Mouse (Mus musculus) adrenal gland, postnatal 10 days (tissue): ENCODE measurements at regions not wholly inside any gene's neighbourhood (a gene's known extent, or its start where the extent isn't known, plus 50 kb on each side); places are given as distances from the start of the nearest gene placed in this dataset.

Experiments used
- DNase-seq: peaks from one replicate; pipeline ENCODE4 v3.0.0; 2021; ENCODE audit warnings: mixed read lengths

- DNase-seq, result no peak
Observed at GRCm38 (mm10) chr16:64391440-64392197, 210.6 kb downstream of the Csnka2ip start.

GRCm38 (mm10) chr16:64368608-64369399, 233.4 kb downstream of the Csnka2ip start:
- no peak for DNase-seq

DNA sequence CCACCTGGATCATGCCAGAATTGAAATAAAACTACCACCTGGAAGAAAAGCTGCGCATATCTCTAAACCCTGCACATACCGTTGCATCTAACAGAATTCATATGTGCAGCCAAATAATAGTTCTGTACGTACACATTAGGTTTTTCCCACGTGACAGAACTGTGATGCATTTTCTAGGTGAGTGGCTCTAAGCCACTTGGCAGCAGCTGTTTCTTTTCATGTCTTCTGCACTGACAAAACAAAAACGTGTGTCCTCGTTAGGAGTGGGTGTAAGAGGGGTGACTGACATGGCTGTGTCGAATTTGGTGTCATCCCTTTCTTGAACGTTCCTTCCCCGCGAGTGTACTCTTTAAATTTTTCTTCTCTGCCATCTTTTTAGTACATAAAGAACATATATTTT, 254.3 kb downstream of the Csnka2ip start:
- no peak for DNase-seq

DNA sequence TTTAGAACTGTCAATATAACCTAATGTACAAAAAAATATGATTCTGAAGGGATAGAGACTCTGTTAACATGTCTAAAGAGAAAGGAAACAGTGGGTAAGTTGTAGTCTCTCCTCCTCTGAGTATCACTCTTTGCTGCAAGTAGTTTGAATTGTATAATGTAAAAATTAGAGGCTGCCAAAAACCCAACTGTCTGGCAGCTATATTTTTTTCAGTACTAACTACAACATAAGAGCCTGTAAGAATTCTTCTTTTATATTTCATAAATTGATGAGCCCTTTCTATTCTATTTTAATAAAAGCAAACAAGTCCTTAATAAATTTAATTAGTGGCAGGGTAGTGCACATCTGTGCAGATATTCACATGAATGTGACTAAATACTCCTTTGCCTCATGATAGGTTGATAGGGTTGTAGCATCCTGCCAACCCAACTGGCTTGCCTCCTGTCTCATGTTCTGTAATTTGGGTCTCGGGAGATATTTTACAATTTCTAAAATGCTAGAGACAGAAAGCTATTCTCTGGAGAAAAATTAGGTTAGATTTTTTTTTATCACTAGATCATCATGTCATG, 269.2 kb downstream of the Csnka2ip start:
- no peak for DNase-seq

GRCm38 (mm10) chr16:64332195-64332886, 269.9 kb downstream of the Csnka2ip start:
- no peak for DNase-seq

DNA sequence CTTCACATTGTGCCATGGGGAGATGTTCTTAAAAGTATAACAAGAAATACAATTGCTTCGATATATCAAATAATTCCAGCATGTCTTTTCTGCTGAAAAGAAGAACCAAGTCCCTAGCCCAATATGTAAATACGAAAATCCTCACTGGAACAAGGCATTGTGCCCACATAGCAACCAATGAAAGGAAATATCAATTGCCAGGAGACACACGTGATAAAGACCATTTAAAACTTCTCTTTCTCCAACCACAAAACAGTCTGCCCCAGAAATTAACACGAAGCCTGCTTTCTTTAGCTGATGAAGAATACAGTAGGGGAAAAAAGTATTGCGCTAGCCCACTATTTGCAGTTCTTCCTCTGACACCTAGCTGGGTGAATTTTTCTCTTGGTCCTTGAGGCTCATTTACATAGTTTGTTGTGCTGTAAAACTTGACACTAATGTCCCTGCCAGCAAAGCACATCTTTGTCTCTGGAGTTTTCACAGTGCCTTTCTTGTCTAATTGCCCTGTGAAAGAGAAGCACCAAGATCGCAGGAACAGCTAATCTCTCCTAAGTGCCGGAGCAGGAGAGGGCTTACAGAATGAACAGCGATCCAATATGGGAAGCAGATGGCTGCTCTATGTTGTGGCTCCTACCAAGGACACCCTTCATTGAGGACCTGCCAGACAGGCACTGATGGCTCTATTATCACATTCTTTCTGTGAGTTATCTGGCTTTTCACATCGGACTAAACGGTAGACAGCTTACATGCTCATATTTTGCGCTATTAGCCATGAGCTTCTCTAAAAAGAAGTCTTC, 272.7 kb downstream of the Csnka2ip start:
- DNase-seq, result no peak

DNA sequence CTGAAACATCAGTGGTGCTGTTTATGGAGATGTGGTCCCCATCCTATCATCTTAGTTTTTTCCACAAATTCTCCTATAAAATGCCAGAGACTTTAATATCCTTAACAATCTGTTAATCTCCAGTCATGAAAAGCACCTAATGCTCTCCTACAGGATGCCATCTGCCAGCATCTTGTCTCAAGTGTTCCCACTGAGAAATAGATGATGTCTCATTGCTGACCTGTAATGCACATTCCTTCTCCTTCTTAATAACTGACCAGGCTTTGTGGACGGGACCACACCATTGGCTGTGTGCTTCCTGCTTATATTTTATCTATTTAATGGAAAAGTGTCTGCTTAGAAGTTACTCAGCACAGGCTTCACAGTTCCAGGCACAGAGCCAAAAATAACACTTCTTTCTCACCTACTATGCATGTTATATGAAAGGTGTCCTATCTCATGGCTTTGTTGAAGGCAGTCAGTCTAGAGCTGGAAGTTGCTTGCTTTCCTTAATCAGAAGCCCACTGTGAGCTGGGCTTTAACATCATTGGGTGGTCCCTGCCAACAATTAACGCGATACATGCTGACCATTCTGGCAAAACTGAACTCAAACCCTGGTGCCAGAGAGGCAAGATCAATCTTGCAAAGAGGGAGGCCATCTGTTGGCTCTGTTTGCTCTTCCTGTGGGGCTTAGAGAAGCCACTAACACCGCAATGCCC, 283.3 kb downstream of the Csnka2ip start:
- no peak for DNase-seq

DNA sequence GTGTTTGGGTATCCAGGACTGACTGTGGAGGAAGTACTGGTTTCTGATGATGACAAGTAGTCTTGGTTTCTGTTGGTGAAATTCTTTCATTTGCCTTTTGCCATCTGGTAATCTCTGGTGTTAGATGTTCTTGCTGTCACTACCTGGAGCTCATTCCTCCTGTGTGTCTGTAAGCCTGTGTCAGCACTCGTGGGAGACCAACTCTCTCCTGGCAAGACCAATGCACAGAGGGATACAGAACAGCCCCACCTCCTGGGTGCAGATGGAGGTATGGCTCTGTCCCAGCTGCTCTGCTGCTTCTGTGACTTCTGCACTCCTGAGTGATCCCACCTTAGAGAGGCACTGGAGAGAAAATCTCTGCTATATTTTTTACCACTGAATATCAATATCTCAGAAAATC, 285.4 kb downstream of the Csnka2ip start:
- no peak for DNase-seq

DNA sequence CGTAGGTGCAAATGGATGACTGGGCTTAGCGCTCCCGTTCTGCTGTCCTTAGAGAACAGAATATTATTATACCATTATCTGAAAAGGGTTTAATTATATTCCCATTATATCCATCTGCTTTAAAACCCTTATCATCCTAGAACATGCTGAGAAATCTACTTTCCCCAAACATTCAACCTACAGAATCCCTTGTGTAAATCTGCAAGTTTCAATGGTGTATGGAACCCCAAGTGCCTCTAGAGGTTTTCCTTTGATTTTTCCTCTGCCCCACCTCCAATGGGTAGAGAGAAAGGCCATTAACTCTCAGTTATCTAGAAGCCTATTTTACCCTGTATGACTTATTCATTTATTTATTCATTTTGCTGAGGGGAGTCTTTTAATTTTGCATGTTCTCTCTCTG, 308.7 kb downstream of the Csnka2ip start:
- no peak for DNase-seq

- no peak for DNase-seq
Observed at GRCm38 (mm10) chr16:64285306-64285705, 316.9 kb downstream of the Csnka2ip start.

DNA sequence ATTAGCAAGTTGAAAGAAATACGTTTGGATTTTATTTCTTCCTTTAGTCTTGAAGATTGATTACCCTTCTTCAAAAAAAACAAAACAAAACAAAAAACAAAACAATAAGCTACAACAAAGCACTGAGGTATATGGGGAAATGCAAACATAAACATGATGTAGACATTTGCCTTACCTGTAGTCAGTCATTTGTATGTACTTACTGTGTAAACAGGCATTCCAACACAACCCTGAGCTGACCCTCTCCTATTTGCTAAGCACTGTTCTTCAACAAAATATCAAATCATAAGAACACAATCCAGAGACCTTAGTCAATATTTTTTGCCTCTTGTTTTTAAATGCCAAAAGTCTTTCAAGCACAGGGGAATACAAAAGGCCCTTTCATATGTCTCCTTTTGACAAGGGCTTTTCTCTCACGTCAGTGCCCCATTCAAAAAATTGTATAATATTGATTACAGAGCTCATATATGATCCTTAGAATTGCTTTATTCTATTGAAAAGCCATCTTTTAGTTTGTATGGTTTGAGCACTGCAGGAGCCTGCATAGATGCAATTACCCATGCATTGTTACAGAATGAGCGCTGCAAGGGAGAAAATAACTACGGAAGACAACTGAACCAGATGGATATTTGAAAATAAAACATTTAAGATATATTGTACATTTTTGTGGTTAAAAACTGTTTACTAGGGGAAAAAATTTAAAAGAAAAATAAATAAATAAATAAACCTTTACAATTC, 326.2 kb downstream of the Csnka2ip start:
- DNase-seq, result no peak

DNA sequence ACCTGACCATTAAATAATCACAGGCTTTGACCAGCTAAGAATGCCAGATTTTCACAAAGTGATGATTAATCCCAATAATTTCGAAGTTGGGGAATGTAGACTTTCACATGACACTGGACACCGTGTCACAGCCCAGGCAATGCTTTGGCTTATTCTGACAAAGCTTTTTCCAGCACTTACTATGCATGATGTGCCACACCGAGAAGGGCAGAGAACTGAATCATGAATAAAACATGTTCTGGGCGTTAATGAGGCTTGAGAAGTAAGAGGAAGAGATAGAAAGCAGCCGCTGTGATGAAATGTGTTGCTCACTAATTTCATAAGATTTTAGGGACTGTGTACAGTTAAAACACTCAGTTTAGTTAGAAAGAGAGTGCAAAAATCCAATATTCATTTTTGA, 326.8 kb downstream of the Csnka2ip start:
- DNase-seq, result no peak

DNA sequence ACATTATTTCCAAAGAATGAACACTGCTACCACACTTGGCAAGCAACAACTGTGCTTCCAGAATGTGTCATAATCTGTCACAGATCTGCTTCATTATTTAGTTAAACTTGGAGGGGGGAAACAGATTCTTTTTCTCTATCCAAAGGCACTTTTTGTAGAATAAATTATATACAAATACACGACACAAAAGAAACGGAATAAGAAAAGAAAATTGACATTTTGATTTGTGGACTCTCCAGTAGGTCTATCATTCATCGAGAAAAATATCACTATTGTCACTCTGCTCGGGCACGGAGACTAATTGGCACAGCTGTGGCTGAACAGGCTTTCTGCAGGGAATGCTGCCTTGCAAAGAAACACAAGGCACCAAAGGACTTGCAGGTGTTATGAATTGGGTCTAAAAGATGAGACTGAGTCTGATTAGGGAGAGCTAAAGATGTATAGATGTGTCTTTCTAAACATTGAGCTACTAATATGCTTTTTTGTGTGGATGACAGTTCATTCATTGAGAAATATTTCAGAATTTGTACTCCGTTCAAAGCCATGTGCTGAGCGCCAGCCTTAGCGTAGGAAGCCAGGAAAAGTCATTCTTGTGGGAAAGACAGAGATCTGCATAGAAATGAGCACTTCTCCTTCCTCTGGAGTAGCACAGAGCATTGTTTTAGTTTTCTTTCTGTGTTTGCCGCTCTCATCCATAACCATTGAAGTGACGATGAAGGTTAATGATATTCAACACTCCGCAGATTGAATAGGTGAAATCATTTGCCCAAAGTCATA, 337.1 kb downstream of the Csnka2ip start:
- DNase-seq, result no peak

- DNase-seq, result no peak
Observed at GRCm38 (mm10) chr16:64251155-64251554, 351.1 kb downstream of the Csnka2ip start.

- DNase-seq, result no peak
Observed at GRCm38 (mm10) chr16:64248743-64249142, 353.5 kb downstream of the Csnka2ip start.

- DNase-seq, result no peak
Observed at GRCm38 (mm10) chr16:64245942-64246341, 356.3 kb downstream of the Csnka2ip start.

DNA sequence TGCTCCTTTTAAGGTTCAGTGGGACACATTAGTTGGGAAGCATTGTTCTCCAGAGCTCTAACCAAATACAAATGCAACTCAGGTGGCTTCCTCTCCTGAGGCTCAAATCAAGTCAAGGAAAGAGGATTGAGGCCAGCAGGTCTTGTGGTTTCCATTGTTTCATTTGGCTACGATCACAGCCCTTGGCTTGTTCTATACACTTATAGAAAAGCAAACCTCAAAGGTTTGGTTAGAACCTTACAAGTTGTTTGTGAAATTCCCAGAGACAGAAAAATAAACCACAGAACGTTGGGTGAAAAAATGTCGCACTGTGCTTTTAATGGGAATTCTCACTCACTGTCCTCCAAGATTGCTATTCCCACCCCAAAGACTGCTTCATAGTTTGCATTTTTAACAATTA, 360.4 kb upstream of the Epha3 start:
- DNase-seq, result no peak

DNA sequence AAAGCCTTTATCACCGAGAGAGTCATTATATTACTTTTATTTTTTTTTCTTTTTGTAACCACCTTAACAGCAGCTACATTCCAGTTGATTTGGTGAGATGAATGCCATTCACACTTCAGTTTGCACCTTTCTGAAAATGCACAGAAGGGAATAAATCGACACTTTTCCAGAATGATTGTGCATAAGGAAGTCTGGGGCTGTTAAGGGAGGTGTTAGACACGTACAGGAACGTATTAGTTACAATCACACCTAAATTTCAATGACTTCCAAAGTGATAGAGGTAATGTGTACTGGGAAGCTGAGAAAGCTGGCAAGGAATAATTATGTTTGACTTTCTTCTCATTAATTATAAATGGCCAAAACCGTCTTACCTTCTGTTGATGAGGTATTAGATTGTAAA, 352.7 kb upstream of the Epha3 start:
- no peak for DNase-seq

GRCm38 (mm10) chr16:64211895-64212294, 347.9 kb upstream of the Epha3 start:
- peak; percentile 29 for DNase-seq
